Mouse (Mus musculus) spleen, postnatal 14 days (tissue): ENCODE results near the gene Hoxb3.

Source experiments
- DNase-seq, 2 experiments: peaks; one replicate each; pipeline ENCODE4 v3.0.0; 2021 to 2022; ENCODE audit warnings: low spot score in 2 of 2

The Hoxb3 gene

GRCm38 (mm10) chr11:96352691-96353521, 29.8 kb downstream of the Hoxb3 start:
- no peak for DNase-seq

- no peak for DNase-seq
These were observed 30.4 kb downstream of the Hoxb3 start for GRCm38 (mm10) chr11:96353522-96353841.

GRCm38 (mm10) chr11:96353939-96354338, 30.8 kb downstream of the Hoxb3 start:
- no peak for DNase-seq

GRCm38 (mm10) chr11:96354376-96354775, 31.2 kb downstream of the Hoxb3 start:
- no peak for DNase-seq

- no peak for DNase-seq
These were observed 31.7 kb downstream of the Hoxb3 start for GRCm38 (mm10) chr11:96354801-96355311.

GRCm38 (mm10) chr11:96363807-96364206, 40.7 kb downstream of the Hoxb3 start:
- DNase-seq = no peak

GRCm38 (mm10) chr11:96365441-96366091, 42.4 kb downstream of the Hoxb3 start, which contains the start of gene Hoxb1:
Gene Hoxb1 (plus strand): TSS chr11:96365752.
- no peak for DNase-seq

GRCm38 (mm10) chr11:96366092-96367041, 43.2 kb downstream of the Hoxb3 start:
- DNase-seq = no peak

GRCm38 (mm10) chr11:96367141-96367540, 44.0 kb downstream of the Hoxb3 start:
- DNase-seq = no peak

GRCm38 (mm10) chr11:96368686-96369085, 45.6 kb downstream of the Hoxb3 start:
- no peak for DNase-seq

GRCm38 (mm10) chr11:96369140-96369539, 46.0 kb downstream of the Hoxb3 start:
- DNase-seq = no peak

GRCm38 (mm10) chr11:96371726-96372125, 48.6 kb downstream of the Hoxb3 start:
- DNase-seq = no peak

- DNase-seq = no peak
These were observed 49.4 kb downstream of the Hoxb3 start for GRCm38 (mm10) chr11:96372519-96372918.

GRCm38 (mm10) chr11:96374810-96375209, 51.7 kb downstream of the Hoxb3 start:
- DNase-seq = no peak

- DNase-seq = no peak
These were observed 60.3 kb downstream of the Hoxb3 start for GRCm38 (mm10) chr11:96383381-96383780.

- DNase-seq = no peak
These were observed 64.5 kb downstream of the Hoxb3 start for GRCm38 (mm10) chr11:96387635-96388034.

GRCm38 (mm10) chr11:96396772-96397626, 73.9 kb downstream of the Hoxb3 start:
- DNase-seq = no peak
